Mouse (Mus musculus): ENCODE results near the gene BC051142. TPM values are rescaled to one million over a fixed set of nuclear protein-coding genes. Genes with fewer than 3 reads are reported as not detected.

The BC051142 gene
- not detected in 2 replicates for polyA plus RNA-seq (2015; fragmentation: Nextera tagmentation; extraction: Ambion mirVana)

DNA sequence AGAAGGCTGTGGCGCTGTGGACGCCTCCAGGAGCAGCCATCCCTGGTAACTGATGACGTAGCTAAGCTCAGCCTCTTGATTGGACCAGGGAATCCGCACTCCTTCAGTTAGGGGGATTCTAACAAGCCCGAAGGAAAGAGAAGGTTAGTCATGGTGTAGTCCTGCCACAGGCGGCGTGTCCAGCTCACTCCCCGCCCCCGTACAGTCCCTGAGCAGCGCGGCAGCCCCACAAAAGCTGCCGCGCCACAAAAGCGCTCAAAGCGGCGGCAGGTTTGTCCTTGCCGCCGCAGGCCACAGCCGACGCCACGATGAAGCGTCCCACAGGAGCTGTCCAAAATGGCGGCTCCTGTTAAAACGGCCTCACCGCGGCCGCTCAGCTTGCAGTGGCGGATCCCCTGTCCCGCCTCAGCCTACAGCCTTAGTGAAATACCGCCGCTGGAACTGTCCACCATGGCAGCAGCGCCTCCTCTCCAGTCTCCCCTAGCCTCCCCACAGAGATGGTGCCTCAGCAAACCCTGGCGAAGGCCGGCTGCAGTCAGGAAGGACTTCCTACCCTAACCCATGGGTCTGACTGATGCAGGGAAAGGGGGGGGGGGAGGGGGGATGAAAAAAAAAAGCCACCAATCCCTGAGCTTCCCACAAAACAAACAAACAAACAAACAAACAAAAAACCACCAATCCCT, at the start of gene BC051142:
Gene BC051142, plus strand, starts transcription at position 110 of the 683 bp plus-strand sequence.
- peak within 1 kb of the TSS; percentile 50 for H3K4me3 ChIP-seq (replicated peaks)
- peaks cover 23% of the 10 kb centered on the region for H3K27me3 ChIP-seq
- peak within 1 kb of the TSS; percentile 37; the same call in 1 of the 2 replicates for H3K9ac ChIP-seq
- peak within 1 kb of the TSS; percentile 74 for H3K4me2 ChIP-seq
- 0 out of 2 replicates have a peak, but pooled peaks cover 4% of the 10 kb centered on the region for H3K4me1 ChIP-seq (replicated peaks)
- WGBS (ENCODE audit: insufficient replicate concordance) = 7% methylated on average over 34 of the region's 34 CpGs
- H3K9me3 ChIP-seq (replicated peaks) = no peaks in the 10 kb centered on the region
- H3K36me3 ChIP-seq (replicated peaks) = no peaks in the 10 kb centered on the region
- no peak within 1 kb of the TSS for H3K27ac ChIP-seq (replicated peaks)
- peak; percentile 64 for ATAC-seq (ENCODE audit: insufficient read depth)

DNA sequence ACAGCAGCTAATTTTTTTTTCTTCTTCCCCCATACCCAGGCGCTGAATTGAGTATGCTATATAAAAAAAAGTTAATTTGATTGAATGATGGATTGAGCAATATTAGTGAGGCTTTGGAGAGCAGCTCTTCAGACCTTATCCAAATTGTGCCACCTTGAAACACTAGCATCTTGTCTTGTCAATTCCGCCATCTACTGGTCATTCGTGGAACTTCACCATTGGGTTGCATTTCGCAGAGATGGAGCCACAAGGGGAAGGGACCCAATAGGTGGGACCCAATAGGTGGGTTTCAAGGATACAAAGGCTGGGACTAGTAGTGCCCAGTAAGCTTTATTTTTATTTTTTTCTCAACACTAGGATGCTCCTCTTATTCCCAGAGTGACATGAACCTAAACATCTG, 49.2 kb upstream of the BC051142 start:
- 2% methylated on average over 4 of the region's 4 CpGs for WGBS (ENCODE audit: insufficient replicate concordance)
- Histone ChIP-seq H3K27me3 (peaks cover 3% of the 10 kb centered on the region; the same call in 1 of the 2 replicates), H3K4me2 (no peak overlapping the region), H3K36me3 (replicated peaks) (no peaks in the 10 kb centered on the region), H3K4me3 (replicated peaks) (no peak overlapping the region), H3K9ac (no peak overlapping the region), H3K4me1 (replicated peaks) (no peaks in the 10 kb centered on the region), H3K9me3 (replicated peaks) (no peaks in the 10 kb centered on the region), H3K27ac (replicated peaks) (no peak overlapping the region)
- ATAC-seq (ENCODE audit: insufficient read depth) = no peak

DNA sequence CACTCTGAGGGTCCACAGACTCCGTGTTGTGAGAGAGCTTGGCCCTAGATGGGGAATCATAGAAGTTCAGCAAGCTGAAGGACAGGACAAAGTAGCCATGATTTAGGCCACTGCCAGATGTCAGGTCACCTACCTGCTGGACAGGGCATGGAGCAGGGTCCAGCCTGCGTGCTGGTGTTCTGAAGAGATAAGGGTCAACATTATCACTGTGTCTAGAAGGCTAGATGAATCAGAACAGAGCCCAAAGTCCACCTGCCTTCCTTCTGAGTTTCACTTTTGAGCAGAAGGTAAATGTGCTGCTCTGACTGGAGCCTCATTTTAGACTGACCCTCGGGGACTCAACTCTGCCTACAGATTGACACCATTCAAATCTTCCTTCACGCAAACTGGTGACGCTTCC, 44.1 kb upstream of the BC051142 start, which contains the start of gene Btnl2:
Gene Btnl2, plus strand, starts transcription at position 284 of the 400 bp plus-strand sequence.
- Histone ChIP-seq H3K4me2 (no peak within 1 kb of the TSS), H3K27ac (replicated peaks) (no peak within 1 kb of the TSS), H3K9ac (no peak within 1 kb of the TSS), H3K4me1 (replicated peaks) (no peaks in the 10 kb centered on the region), H3K27me3 (peaks cover 3% of the 10 kb centered on the region; the same call in 1 of the 2 replicates), H3K36me3 (replicated peaks) (no peaks in the 10 kb centered on the region), H3K9me3 (replicated peaks) (no peaks in the 10 kb centered on the region), H3K4me3 (replicated peaks) (no peak within 1 kb of the TSS)
- 57% methylated on average over 5 of the region's 5 CpGs for WGBS (ENCODE audit: insufficient replicate concordance)
- ATAC-seq (ENCODE audit: insufficient read depth) = no peak

DNA sequence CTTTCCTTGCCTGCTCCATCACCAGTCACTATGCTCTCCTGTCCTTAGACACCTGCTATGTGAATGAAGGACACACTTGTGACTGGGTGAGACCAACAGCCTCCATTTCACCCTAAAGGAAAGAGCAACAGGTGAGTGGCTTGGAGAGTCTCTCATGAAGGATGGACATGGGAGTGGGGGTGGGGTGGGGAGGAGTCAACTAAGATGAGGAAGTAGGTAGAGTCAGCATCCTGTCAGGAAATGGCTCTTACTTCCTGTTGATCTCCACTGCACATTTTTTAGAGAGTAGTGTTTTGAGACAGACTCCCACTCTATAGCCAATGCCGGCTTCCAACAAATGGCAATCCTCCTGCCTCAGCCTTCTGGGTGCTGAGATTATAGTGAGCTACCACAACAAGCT, 43.7 kb upstream of the BC051142 start:
- Histone ChIP-seq H3K4me1 (replicated peaks) (no peaks in the 10 kb centered on the region), H3K9me3 (replicated peaks) (no peaks in the 10 kb centered on the region), H3K36me3 (replicated peaks) (no peaks in the 10 kb centered on the region), H3K9ac (no peak overlapping the region), H3K27ac (replicated peaks) (no peak overlapping the region), H3K4me2 (no peak overlapping the region), H3K27me3 (peaks cover under 1% of the 10 kb centered on the region; the same call in 1 of the 2 replicates), H3K4me3 (replicated peaks) (no peak overlapping the region)
- WGBS (ENCODE audit: insufficient replicate concordance) = 12% methylated on average over 1 of the region's 1 CpGs
- ATAC-seq (ENCODE audit: insufficient read depth) = no peak

DNA sequence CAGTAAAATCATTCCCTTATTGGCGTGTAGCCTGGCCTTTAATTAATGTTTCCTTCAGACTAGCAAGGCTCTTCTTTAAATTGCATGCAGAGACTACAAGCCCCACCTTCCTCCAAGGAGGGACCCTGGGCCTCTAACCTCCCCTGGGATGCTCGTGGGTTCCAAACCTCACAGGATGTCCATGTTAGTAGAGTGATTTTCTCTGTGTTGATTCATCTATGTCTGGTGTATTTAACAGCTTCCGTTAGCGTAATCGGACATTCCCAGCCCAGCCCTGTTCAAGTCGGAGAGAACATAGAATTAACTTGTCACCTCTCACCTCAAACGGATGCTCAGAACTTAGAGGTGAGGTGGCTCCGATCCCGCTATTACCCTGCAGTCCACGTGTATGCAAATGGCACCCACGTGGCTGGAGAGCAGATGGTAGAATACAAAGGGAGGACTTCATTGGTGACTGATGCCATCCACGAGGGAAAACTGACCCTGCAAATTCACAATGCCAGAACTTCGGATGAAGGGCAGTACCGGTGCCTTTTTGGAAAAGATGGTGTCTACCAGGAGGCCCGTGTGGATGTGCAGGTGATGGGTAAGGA, 35.6 kb upstream of the BC051142 start:
- H3K9me3 ChIP-seq (replicated peaks) = no peaks in the 10 kb centered on the region
- H3K4me3 ChIP-seq (replicated peaks) = no peak overlapping the region
- WGBS (ENCODE audit: insufficient replicate concordance) = 67% methylated on average over 15 of the region's 15 CpGs
- H3K36me3 ChIP-seq (replicated peaks) = no peaks in the 10 kb centered on the region
- H3K27ac ChIP-seq (replicated peaks) = no peak overlapping the region
- ATAC-seq (ENCODE audit: insufficient read depth) = no peak
- no peaks in the 10 kb centered on the region for H3K27me3 ChIP-seq
- H3K4me1 ChIP-seq (replicated peaks) = no peaks in the 10 kb centered on the region
- no peak overlapping the region for H3K4me2 ChIP-seq
- H3K9ac ChIP-seq = no peak overlapping the region

DNA sequence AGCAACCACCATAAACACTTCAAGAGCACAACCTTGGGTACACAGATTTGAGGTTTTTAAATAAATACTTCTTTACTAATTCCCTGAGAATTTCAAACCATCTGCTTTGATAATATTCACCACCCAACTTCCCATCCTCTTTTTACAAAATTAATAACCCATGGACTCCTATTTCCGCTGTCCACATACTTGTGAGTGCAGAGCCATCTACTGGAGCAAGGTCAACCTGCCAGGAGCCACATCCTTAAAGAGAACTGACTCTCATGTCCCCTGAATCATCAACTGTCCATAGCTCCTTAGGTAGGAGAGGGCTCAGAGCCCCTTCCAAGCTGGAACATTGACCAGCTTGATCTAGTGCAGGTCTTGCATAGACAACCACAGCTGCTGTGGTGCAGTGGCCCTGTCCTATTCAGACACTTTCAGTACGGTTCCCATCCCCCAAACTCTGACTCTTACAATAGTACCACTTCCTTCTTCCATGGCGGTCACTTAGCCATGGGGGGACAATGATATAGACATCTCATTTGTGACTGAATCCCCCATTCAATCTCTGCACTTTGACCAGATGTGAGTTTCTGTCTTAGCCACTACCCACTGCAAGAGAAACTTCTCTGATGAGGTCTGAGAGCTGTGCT, 34.8 kb upstream of the BC051142 start:
- Histone ChIP-seq H3K9ac (no peak overlapping the region), H3K27me3 (no peaks in the 10 kb centered on the region), H3K4me3 (replicated peaks) (no peak overlapping the region), H3K27ac (replicated peaks) (no peak overlapping the region), H3K36me3 (replicated peaks) (no peaks in the 10 kb centered on the region), H3K9me3 (replicated peaks) (no peaks in the 10 kb centered on the region), H3K4me1 (replicated peaks) (no peaks in the 10 kb centered on the region), H3K4me2 (no peak overlapping the region)
- 47% methylated on average over 3 of the region's 3 CpGs for WGBS (ENCODE audit: insufficient replicate concordance)
- ATAC-seq (ENCODE audit: insufficient read depth) = no peak

DNA sequence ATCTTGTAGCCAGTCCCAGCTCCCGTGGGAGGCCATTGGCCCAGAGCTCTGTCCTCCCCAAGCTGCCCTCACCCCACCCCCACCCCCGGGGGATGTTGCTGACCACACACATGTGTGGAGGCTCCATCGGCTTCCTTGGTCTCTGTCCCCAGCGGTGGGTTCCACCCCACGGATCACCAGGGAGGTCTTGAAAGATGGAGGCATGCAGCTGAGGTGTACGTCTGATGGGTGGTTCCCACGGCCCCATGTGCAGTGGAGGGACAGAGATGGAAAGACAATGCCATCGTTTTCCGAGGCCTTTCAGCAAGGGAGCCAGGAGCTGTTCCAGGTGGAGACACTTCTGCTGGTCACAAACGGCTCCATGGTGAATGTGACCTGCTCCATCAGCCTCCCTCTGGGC, 33.6 kb upstream of the BC051142 start:
- Histone ChIP-seq H3K27ac (replicated peaks) (no peak overlapping the region), H3K27me3 (no peaks in the 10 kb centered on the region), H3K9me3 (replicated peaks) (no peaks in the 10 kb centered on the region), H3K9ac (no peak overlapping the region), H3K4me2 (no peak overlapping the region), H3K36me3 (replicated peaks) (no peaks in the 10 kb centered on the region), H3K4me1 (replicated peaks) (no peaks in the 10 kb centered on the region), H3K4me3 (replicated peaks) (no peak overlapping the region)
- 54% methylated on average over 10 of the region's 10 CpGs for WGBS (ENCODE audit: insufficient replicate concordance)
- no peak for ATAC-seq (ENCODE audit: insufficient read depth)

DNA sequence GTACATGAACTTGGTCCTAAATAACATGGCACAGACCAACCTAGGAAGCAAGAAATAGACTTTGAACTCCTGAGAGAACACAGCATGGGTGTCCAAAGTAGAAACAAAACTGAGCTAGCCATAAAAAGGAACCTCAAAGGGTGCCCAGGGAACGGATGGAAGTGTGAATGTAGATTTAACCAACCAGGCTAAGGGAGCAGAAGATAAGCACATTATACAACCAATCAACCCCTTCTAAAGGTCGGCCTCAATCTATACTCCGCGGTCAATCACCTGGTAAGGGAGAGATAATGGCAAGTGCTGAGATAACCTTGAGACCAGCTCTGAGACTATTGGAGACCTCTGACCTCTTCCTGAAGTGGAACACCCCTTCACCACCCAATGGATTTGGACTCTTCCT, 28.1 kb upstream of the BC051142 start:
- no peaks in the 10 kb centered on the region for H3K9me3 ChIP-seq (replicated peaks)
- ATAC-seq (ENCODE audit: insufficient read depth) = no peak

DNA sequence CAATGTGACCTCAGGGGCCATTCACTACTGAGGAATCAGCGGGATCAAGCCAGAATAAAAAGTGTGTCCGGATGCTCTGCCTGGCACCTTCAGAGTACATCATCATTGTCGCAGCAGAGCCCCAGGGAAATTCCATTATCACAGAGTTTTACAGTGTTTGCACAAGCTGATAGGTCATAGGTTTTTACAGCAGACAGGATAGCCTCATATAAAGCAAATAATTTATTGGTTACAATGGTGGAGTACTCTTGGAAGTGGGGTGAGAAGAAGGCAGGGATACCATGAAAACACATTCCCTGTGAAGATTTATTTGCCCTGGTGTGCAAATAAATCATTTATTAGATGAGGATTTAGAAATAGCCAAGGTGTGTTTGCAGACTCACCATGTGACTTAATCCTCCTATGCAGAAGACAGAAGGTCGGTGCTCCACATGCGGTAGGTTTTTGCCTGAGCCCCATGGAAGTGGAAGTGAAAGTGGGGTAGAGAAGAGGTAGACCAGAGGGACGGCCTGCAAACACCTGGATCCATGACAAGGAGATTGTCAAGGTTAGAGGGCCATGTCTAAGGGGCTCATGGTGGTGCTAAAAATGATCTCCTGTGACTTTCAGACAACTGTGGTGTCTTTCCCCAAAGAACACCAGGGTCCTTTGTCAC, 25.4 kb upstream of the BC051142 start:
- Histone ChIP-seq H3K9ac (no peak overlapping the region), H3K9me3 (replicated peaks) (no peaks in the 10 kb centered on the region), H3K4me3 (replicated peaks) (no peak overlapping the region), H3K27ac (replicated peaks) (no peak overlapping the region), H3K4me1 (replicated peaks) (no peaks in the 10 kb centered on the region), H3K4me2 (no peak overlapping the region), H3K36me3 (replicated peaks) (no peaks in the 10 kb centered on the region), H3K27me3 (no peaks in the 10 kb centered on the region)
- WGBS (ENCODE audit: insufficient replicate concordance) = 58% methylated on average over 6 of the region's 6 CpGs
- ATAC-seq (ENCODE audit: insufficient read depth) = no peak

More for the DNA sequence above, 28.1 kb upstream of the BC051142 start:
- Histone ChIP-seq H3K27me3 (no peaks in the 10 kb centered on the region), H3K36me3 (replicated peaks) (no peaks in the 10 kb centered on the region), H3K4me2 (no peak overlapping the region), H3K4me3 (replicated peaks) (no peak overlapping the region), H3K9ac (no peak overlapping the region), H3K27ac (replicated peaks) (no peak overlapping the region), H3K4me1 (replicated peaks) (no peaks in the 10 kb centered on the region)
- WGBS (ENCODE audit: insufficient replicate concordance) = 54% methylated on average over 4 of the region's 4 CpGs

DNA sequence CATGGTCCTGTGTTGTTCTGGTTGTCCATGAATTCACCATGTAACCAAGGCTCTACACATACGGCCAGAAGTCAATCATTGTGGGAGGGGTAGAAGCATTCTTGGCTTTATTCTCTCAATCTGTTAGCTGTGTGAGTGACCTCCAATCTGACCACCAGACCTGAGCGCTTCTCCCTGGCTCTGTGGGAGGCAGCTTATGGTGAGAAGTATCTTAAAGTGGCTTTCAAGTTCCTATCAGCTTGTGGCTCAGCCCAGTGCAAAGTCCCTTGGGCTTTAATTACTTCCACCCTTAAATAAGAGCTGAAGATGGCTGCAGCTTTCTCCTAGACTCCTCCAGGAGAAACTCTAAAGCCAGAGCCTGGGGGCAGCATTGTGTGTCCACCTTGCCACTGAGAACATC, 21.8 kb upstream of the BC051142 start, which contains the start of gene Btnl1:
Gene Btnl1, plus strand, starts transcription at position 286 of the 400 bp plus-strand sequence.
- H3K27ac ChIP-seq (replicated peaks) = no peak within 1 kb of the TSS
- H3K4me1 ChIP-seq (replicated peaks) = no peaks in the 10 kb centered on the region
- H3K27me3 ChIP-seq = no peaks in the 10 kb centered on the region
- 49% methylated on average over 2 of the region's 2 CpGs for WGBS (ENCODE audit: insufficient replicate concordance)
- no peak within 1 kb of the TSS for H3K9ac ChIP-seq
- H3K36me3 ChIP-seq (replicated peaks) = no peaks in the 10 kb centered on the region
- H3K4me3 ChIP-seq (replicated peaks) = no peak within 1 kb of the TSS
- H3K9me3 ChIP-seq (replicated peaks) = no peaks in the 10 kb centered on the region
- no peak for ATAC-seq (ENCODE audit: insufficient read depth)
- no peak within 1 kb of the TSS for H3K4me2 ChIP-seq

All from liver, embryonic 15.5 days (tissue).